In the genomic region with DNA sequence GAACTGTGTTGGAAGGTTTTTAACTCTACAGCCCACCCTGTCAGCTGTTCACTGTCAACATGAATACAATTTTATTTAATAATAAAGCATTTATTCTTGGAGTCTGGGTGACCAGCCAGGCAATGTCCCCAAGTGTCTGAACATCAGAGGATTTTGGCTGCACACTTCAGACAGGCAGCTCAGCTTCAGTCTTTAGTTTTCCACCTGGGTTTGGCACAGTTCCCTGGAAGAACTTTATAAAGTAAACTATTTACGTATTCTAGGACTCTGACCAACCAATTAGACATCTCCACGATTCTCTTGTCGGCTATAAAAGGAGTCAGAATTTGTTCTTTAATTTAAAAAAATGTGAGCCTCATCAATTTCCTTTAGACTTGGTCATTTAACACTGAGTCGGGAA, we compare ENCODE assay signal across 23 mouse cellular contexts.
"Had no signal": no experiment of that assay in that cellular context is flagged by ENCODE, and none has a peak within 500 bp of the region (broad histone marks: within the 10 kb centered on the region; RNA-seq: fewer than 3 reads in every experiment).

No protein-coding gene starts in this region.

- H3K4me2 ChIP-seq: heart, embryonic 12.5 days; hindbrain, embryonic 12.5 days; hindbrain, embryonic 14.5 days; limb, embryonic 13.5 days; liver, embryonic 12.5 days had no signal

- ATAC-seq: hindbrain, embryonic 16.5 days; inflammation-experienced regulatory T-cells, adult 6 months; liver, embryonic 12.5 days had no signal

- DNase-seq: gastrocnemius, adult 2 months; gastrocnemius, postnatal 10 days; gastrocnemius, postnatal 25 days; heart, adult 18-20 months; heart, postnatal 10 days; heart, postnatal 4 days; kidney, adult 18-20 months; kidney, adult 8-10 months; kidney, postnatal 10 days; kidney, postnatal 25 days; kidney, postnatal 4 days had no signal

- H3K36me3 ChIP-seq: heart, embryonic 10.5 days; heart, embryonic 12.5 days; hindbrain, embryonic 10.5 days; hindbrain, embryonic 12.5 days; limb, embryonic 13.5 days; liver, embryonic 12.5 days had no signal

- H3K27me3 ChIP-seq: heart, embryonic 12.5 days; hindbrain, embryonic 12.5 days; limb, embryonic 13.5 days; liver, embryonic 12.5 days had no signal

- H3K9ac ChIP-seq: heart, embryonic 12.5 days; hindbrain, embryonic 12.5 days; hindbrain, embryonic 14.5 days; limb, embryonic 13.5 days; liver, embryonic 12.5 days; liver, embryonic 14.5 days had no signal

- H3K4me1 ChIP-seq: heart, embryonic 10.5 days; heart, embryonic 12.5 days; hindbrain, embryonic 10.5 days; hindbrain, embryonic 12.5 days; limb, embryonic 13.5 days; liver, embryonic 12.5 days had no signal

- H3K9me3 ChIP-seq: heart, embryonic 10.5 days; hindbrain, embryonic 10.5 days; hindbrain, embryonic 12.5 days; liver, embryonic 12.5 days had no signal

- H3K27ac ChIP-seq: gastrocnemius, adult 2 months; heart, embryonic 10.5 days; hindbrain, embryonic 10.5 days; hindbrain, embryonic 12.5 days; hindbrain, embryonic 14.5 days; layer of hippocampus, adult 2 months; left cerebral cortex, adult 2 months; limb, embryonic 13.5 days; liver, embryonic 12.5 days; liver, embryonic 14.5 days had no signal

- H3K4me3 ChIP-seq: gastrocnemius, adult 2 months; heart, embryonic 10.5 days; heart, embryonic 12.5 days; hindbrain, embryonic 10.5 days; hindbrain, embryonic 12.5 days; layer of hippocampus, adult 2 months; left cerebral cortex, adult 2 months; limb, embryonic 13.5 days; liver, embryonic 12.5 days had no signal
